In genomic region chr10:108710514-108710913, GRCm38 (mm10) we compare ENCODE assay signal across 17 mouse cellular contexts. TPM values are rescaled to one million over a fixed set of nuclear protein-coding genes. Genes with fewer than 3 reads are reported as not detected.
DNase-seq lines count a peak whose midpoint lies in the region; ATAC-seq and TF ChIP-seq lines count a peak whose summit lies in the region.
"Had no signal": no experiment of that assay in that cellular context is flagged by ENCODE, and none has a peak within 500 bp of the region (broad histone marks: within the 10 kb centered on the region; RNA-seq: fewer than 3 reads in every experiment).

No protein-coding gene starts in this region.

- no peak overlapping the region for H3K4me2 ChIP-seq in kidney, postnatal 0 days (ENCODE audit: low read length)
- no peak overlapping the region for H3K4me2 ChIP-seq in lung, embryonic 14.5 days
- H3K4me2 ChIP-seq in forebrain, embryonic 14.5 days (ENCODE audit: low read length) = no peak overlapping the region
- H3K4me2 ChIP-seq: embryonic facial prominence, embryonic 12.5 days had no signal

- ATAC-seq in kidney, postnatal 0 days (replicated peaks; ENCODE audit: low FRiP score, low read depth) = no peak
- no peak for ATAC-seq in lung, embryonic 14.5 days (ENCODE audit: insufficient read depth)
- ATAC-seq in forebrain, embryonic 14.5 days = peak; percentile 78
- ATAC-seq: CD4-positive, CD25-positive, alpha-beta regulatory T cell, adult 4 months; hindbrain, postnatal 0 days had no signal

- WGBS in kidney, postnatal 0 days = 56% methylated on average over 5 of the region's 5 CpGs
- 58% methylated on average over 5 of the region's 5 CpGs for WGBS in lung, embryonic 14.5 days
- WGBS in forebrain, embryonic 14.5 days = 70% methylated on average over 5 of the region's 5 CpGs

- no peaks in the 10 kb centered on the region for H3K36me3 ChIP-seq in kidney, postnatal 0 days (ENCODE audit: insufficient read depth, low read length)
- no peaks in the 10 kb centered on the region for H3K36me3 ChIP-seq in lung, embryonic 14.5 days (ENCODE audit: insufficient read depth)
- H3K36me3 ChIP-seq in forebrain, embryonic 14.5 days (ENCODE audit: control insufficient read depth, insufficient read depth, low read length) = no peaks in the 10 kb centered on the region
- H3K36me3 ChIP-seq: embryonic facial prominence, embryonic 12.5 days had no signal

- intact Hi-C loops in left cerebral cortex, postnatal 14 days (cut with DNase I) = no loop called here
- intact Hi-C loops in gastrocnemius, adult 2 months (cut with DNase I) = no loop called here

- H3K9me3 ChIP-seq in kidney, postnatal 0 days (replicated peaks; ENCODE audit: low read length) = no peaks in the 10 kb centered on the region
- no peaks in the 10 kb centered on the region for H3K9me3 ChIP-seq in lung, embryonic 14.5 days (ENCODE audit: low read depth, low read length)
- no peaks in the 10 kb centered on the region for H3K9me3 ChIP-seq in forebrain, embryonic 14.5 days (replicated peaks; ENCODE audit: control insufficient read depth, low read length)
- H3K9me3 ChIP-seq: embryonic facial prominence, embryonic 12.5 days had no signal

- peak; percentile 24 for DNase-seq in kidney, postnatal 0 days (ENCODE audit: low spot score)
- no peak for DNase-seq in kidney, adult 18-20 months
- DNase-seq in lung, embryonic 14.5 days = peak; percentile 6
- DNase-seq in lung, postnatal 36 days = no peak
- DNase-seq in forebrain, embryonic 14.5 days (ENCODE audit: low spot score) = peak; percentile 74
- peak; percentile 39 to 85 for DNase-seq in left cerebral cortex, postnatal 14 days (ENCODE audit: low spot score in 2 of 2)
- DNase-seq in gastrocnemius, adult 2 months = no peak
- no peak for DNase-seq in adrenal gland, postnatal 36 days
- DNase-seq: cerebellum, postnatal 10 days; heart, adult 2 months; heart, postnatal 14 days; lung, adult 18-20 months had no signal

- TF ChIP-seq CTCF in kidney, postnatal 0 days (IDR thresholded peaks at IDR 0.05; ENCODE audit: low read depth) = no peak
- no peak for TF ChIP-seq CTCF in lung, embryonic 14.5 days (IDR thresholded peaks at IDR 0.05; ENCODE audit: low read depth)
- no peak for TF ChIP-seq CTCF in gastrocnemius, adult 2 months (IDR thresholded peaks at IDR 0.05)

- H3K9ac ChIP-seq in kidney, postnatal 0 days (ENCODE audit: low read depth, low read length) = no peak overlapping the region
- no peak overlapping the region for H3K9ac ChIP-seq in lung, embryonic 14.5 days
- no peak overlapping the region for H3K9ac ChIP-seq in forebrain, embryonic 14.5 days (ENCODE audit: low read length)
- H3K9ac ChIP-seq: embryonic facial prominence, embryonic 12.5 days had no signal

- H3K4me3 ChIP-seq in kidney, postnatal 0 days (replicated peaks; ENCODE audit: low read depth, low read length) = no peak overlapping the region
- H3K4me3 ChIP-seq in lung, embryonic 14.5 days (ENCODE audit: low read depth, low read length) = no peak overlapping the region
- no peak overlapping the region for H3K4me3 ChIP-seq in forebrain, embryonic 14.5 days (ENCODE audit: low read depth, low read length)
- no peak overlapping the region for H3K4me3 ChIP-seq in gastrocnemius, adult 2 months
- H3K4me3 ChIP-seq: embryonic facial prominence, embryonic 12.5 days; heart, adult 2 months; megakaryocyte, embryonic 14.5 days had no signal

- H3K27me3 ChIP-seq in kidney, postnatal 0 days (ENCODE audit: insufficient read depth, low read length) = no peaks in the 10 kb centered on the region
- H3K27me3 ChIP-seq in lung, embryonic 14.5 days (ENCODE audit: insufficient read depth, low read length) = no peaks in the 10 kb centered on the region
- H3K27me3 ChIP-seq in forebrain, embryonic 14.5 days (replicated peaks; ENCODE audit: control insufficient read depth, insufficient read depth, low read length) = no peaks in the 10 kb centered on the region
- H3K27me3 ChIP-seq: embryonic facial prominence, embryonic 12.5 days; megakaryocyte, embryonic 14.5 days had no signal

- no peaks in the 10 kb centered on the region for H3K4me1 ChIP-seq in kidney, postnatal 0 days (replicated peaks; ENCODE audit: insufficient read depth, low read length)
- H3K4me1 ChIP-seq in lung, embryonic 14.5 days (ENCODE audit: insufficient read depth) = no peaks in the 10 kb centered on the region
- H3K4me1 ChIP-seq in forebrain, embryonic 14.5 days (ENCODE audit: control insufficient read depth, insufficient read depth, low read length) = no peaks in the 10 kb centered on the region
- H3K4me1 ChIP-seq: embryonic facial prominence, embryonic 12.5 days; megakaryocyte, embryonic 14.5 days had no signal

- no peak overlapping the region for H3K27ac ChIP-seq in kidney, postnatal 0 days
- H3K27ac ChIP-seq in lung, embryonic 14.5 days (ENCODE audit: low read depth) = no peak overlapping the region
- no peak overlapping the region for H3K27ac ChIP-seq in forebrain, embryonic 14.5 days (ENCODE audit: low read depth, low read length)
- H3K27ac ChIP-seq in gastrocnemius, adult 2 months = no peak overlapping the region
- H3K27ac ChIP-seq: embryonic facial prominence, embryonic 12.5 days; heart, adult 2 months; hindbrain, postnatal 0 days had no signal

RNA-seq across cellular contexts. Expression of gene Gm5136, which starts 10.6 kb away (rescaled TPM):
- not detected in 2 replicates for polyA plus RNA-seq in kidney, postnatal 0 days (2015; fragmentation: Nextera tagmentation; extraction: Ambion mirVana)
- not detected in 2 replicates for polyA plus RNA-seq in lung, embryonic 14.5 days (2014; fragmentation: Nextera tagmentation; extraction: Ambion mirVana)
- not detected in 2 replicates for polyA plus RNA-seq in forebrain, embryonic 14.5 days (2014; fragmentation: Nextera tagmentation; extraction: Ambion mirVana)
- 1 to 10 TPM; 2.7 to 3.6 TPM for total RNA-seq in left cerebral cortex, postnatal 14 days (2021)
- total RNA-seq in gastrocnemius, adult 2 months (2021) = not detected
- total RNA-seq in adrenal gland, postnatal 36 days (2021) = not detected
- total RNA-seq: heart, adult 2 months; heart, postnatal 14 days; hindbrain, postnatal 0 days had no signal
- polyA plus RNA-seq: CD4-positive, CD25-positive, alpha-beta regulatory T cell, adult 4 months; embryonic facial prominence, embryonic 12.5 days; heart, adult 2 months; small intestine, adult 2 months had no signal

Comparison
In these comparisons a context has a peak if more than half of its experiments do, and no peak if none do; other contexts are left out.
1. DNase-seq: peak in kidney, postnatal 0 days (single experiment), lung, embryonic 14.5 days (single experiment), forebrain, embryonic 14.5 days (single experiment) and left cerebral cortex, postnatal 14 days (2 of 2); none in kidney, adult 18-20 months (single experiment), lung, postnatal 36 days (single experiment), gastrocnemius, adult 2 months (single experiment) and adrenal gland, postnatal 36 days (0 of 2).